Mouse (Mus musculus) stomach, embryonic 15.5 days (tissue): Measurements from ENCODE around the gene Ikzf3. TPM values are rescaled to one million over a fixed set of nuclear protein-coding genes. Genes with fewer than 3 reads are reported as not detected.
A peak's percentile ranks its signal among the peaks of the same experiment; 100 is the strongest.

ENCODE experiments used
- ATAC-seq: fragments of 200-750 bp; cut with Nextera tagmentation; 2 replicates; pipeline ENCODE4 v1.8.0; 2017; ENCODE audit warnings: low read depth, moderate number of reproducible peaks, moderate TSS enrichment; ENCODE audit not compliant: insufficient read depth, low FRiP score
- H3K27ac ChIP-seq: fragments of 300-500 bp; sonication (generic); 2 replicates; pipeline ENCODE4 v1.5.1; 2015; ENCODE audit warnings: mild to moderate bottlenecking, inconsistent platforms
- H3K27me3 ChIP-seq: fragments of 300-500 bp; sonication (generic); replicated peaks from 2 replicates; pipeline ENCODE4 v1.6.1; 2015; ENCODE audit warnings: inconsistent platforms
- H3K36me3 ChIP-seq: fragments of 300-500 bp; sonication (generic); 2 replicates; pipeline ENCODE4 v1.6.1; 2015; ENCODE audit warnings: inconsistent platforms
- H3K4me1 ChIP-seq: fragments of 300-500 bp; sonication (generic); 2 replicates; pipeline ENCODE4 v1.6.1; 2015; ENCODE audit warnings: inconsistent platforms
- H3K4me2 ChIP-seq: fragments of 300-500 bp; sonication (generic); 2 replicates; pipeline ENCODE4 v1.6.1; 2015; ENCODE audit warnings: mild to moderate bottlenecking, inconsistent platforms
- H3K4me3 ChIP-seq: fragments of 300-500 bp; sonication (generic); replicated peaks from 2 replicates; pipeline ENCODE4 v1.5.1; 2015; ENCODE audit warnings: inconsistent platforms
- H3K9ac ChIP-seq: fragments of 300-500 bp; sonication (generic); 2 replicates; pipeline ENCODE4 v1.6.1; 2015; ENCODE audit warnings: inconsistent platforms
- H3K9me3 ChIP-seq: fragments of 300-500 bp; sonication (generic); 2 replicates; pipeline ENCODE4 v1.6.1; 2016; ENCODE audit warnings: inconsistent platforms
- WGBS: fragments of 180-500 bp; shearing (Covaris S2); methylation state at CpG from one replicate; pipeline ENCODE4 v1.1.7; 2015; 5-methylcytosine and 5-hydroxymethylcytosine counted together
- polyA plus RNA-seq: library from polyadenylated mRNA; unstranded; fragments of >200 nt; fragmentation: Nextera tagmentation; extraction: Ambion mirVana; gene quantifications from 2 replicates; pipeline ENCODE4 v1.2.1, GENCODE M21; 2015

The Ikzf3 gene
- polyA plus RNA-seq: 0.50 and 0.69 TPM in 2 replicates

DNA sequence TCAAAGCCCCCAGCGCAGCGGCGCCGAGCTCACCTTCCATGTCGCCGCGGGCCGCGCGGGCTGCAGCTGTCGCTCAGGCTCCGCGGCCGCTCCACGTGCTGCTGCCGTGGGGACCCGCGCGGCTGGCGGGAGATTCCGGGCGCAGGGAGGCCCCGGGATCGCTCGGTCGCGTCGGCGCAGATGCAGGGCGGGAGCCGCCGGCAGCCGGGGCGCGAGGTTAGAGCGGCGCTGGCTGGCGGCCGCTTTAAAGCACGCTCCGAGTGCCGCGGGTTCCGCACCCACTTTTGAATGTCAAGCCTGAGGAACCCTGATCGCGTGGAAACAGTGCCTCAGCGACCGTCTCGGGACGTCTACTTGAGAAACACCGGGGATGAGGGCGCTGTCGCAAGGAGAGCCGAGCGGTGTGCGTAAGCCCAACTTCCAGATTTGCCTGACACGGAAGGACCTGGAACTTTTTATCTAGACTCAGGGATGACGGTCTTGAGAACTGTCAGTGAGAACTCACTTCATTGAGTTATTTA lies at the start of gene Ikzf3:
Gene Ikzf3, minus strand, starts transcription at position 321 of the 521 bp plus-strand sequence.
- Histone ChIP-seq H3K9ac (peak within 1 kb of the TSS; percentile 14; the same call in 1 of the 2 replicates), H3K27ac (no peak within 1 kb of the TSS), H3K36me3 (no peaks in the 10 kb centered on the region), H3K9me3 (no peaks in the 10 kb centered on the region), H3K4me1 (peaks cover 7% of the 10 kb centered on the region), H3K27me3 (peaks cover 51% of the 10 kb centered on the region), H3K4me2 (peak within 1 kb of the TSS; percentile 88), H3K4me3 (peak within 1 kb of the TSS; percentile 43)
- 0 out of 2 replicates have a peak, but pooled peaks have one; percentile 53 for ATAC-seq
- 1% methylated on average over 58 of the region's 58 CpGs for WGBS

DNA sequence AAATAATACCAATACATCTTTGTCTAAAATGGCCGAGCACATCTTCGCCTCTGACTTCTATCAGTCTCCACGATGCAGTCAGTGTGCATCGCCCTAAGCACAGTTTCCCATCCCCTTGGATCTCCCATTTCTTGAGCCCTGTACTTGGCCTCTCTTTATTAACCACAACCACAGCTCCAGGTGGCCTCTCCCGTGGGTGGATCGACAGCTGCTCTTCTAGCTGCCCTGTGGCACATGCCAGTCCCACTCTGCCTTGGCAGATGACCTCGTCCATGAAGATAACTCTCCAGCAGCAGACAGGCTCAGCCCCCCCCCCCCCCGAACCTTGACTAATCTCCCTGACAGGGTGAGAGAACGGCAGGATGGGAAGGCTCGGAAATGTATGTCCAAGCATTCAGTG lies 49.6 kb upstream of the Ikzf3 start:
- Histone ChIP-seq H3K36me3 (no peaks in the 10 kb centered on the region), H3K4me2 (no peak overlapping the region), H3K4me1 (peaks cover 3% of the 10 kb centered on the region; the same call in 1 of the 2 replicates), H3K9me3 (no peaks in the 10 kb centered on the region), H3K27me3 (peaks cover 13% of the 10 kb centered on the region; the same call in 1 of the 2 replicates), H3K4me3 (no peak overlapping the region), H3K9ac (no peak overlapping the region), H3K27ac (no peak overlapping the region)
- 73% methylated on average over 10 of the region's 10 CpGs for WGBS
- no peak for ATAC-seq

DNA sequence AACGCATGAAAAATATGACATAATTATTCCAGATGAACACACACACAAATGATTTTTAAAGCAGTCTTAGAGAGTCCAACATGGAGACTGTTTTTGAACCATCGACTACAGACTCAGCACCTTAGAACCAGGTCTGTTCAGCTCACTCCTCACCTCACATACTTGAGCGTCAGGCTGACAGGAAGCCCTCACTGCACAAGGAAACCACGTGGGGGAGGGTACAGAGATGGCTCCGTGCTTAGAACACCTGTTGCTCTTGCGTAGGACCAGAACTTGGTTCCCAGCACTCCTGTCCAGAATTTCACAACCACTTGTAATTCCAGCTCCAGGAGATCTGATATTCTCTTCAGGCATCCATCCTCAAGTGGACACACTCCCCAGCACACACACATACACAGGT lies 49.2 kb upstream of the Ikzf3 start:
- 74% methylated on average over 6 of the region's 6 CpGs for WGBS

DNA sequence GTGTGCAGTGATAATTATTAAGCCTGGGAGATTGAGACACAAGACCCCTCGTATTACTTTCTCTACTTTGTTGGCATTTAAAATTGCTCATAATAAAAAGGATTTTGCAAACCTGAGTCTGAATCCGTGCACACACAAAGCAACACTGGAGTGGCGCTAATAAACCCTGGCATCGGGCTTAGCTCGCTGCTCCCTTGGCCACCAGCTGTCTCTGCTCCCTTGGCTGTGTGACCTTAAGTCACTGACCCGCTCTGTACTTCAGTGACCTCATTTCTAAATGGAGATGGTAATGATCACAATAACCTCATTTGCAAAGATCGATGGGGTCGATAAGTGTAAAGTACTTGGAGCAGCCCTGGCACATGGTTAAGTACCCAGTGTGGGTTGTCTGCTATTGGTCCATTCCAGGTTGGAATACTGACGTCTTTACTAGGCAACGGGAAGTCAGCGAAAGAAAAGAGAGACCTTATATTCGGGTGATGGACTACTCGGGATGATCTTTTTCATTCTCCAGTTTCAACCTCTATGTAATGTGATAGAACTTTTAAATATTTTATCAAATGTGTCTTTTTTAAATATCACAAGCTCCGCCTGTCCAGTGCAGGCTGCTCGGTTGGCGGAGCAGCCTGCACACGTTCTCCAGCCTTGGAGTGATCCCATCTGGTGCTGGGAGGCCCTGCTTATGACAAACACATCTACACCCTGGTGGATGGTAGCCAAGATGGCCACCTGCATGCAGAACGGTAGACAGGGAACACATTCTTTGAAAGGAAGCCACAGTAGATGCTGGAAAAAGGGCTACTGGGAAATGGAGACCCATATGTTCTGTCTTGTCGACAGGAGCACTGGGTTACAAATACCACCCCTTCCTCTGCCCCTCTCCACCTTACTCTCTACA lies 45.0 kb upstream of the Ikzf3 start:
- Histone ChIP-seq H3K4me2 (no peak overlapping the region), H3K27ac (no peak overlapping the region), H3K4me1 (peaks cover 28% of the 10 kb centered on the region), H3K9me3 (no peaks in the 10 kb centered on the region), H3K27me3 (no peaks in the 10 kb centered on the region), H3K36me3 (no peaks in the 10 kb centered on the region), H3K4me3 (no peak overlapping the region), H3K9ac (no peak overlapping the region)
- ATAC-seq: no peak
- WGBS: 54% methylated on average over 19 of the region's 19 CpGs

More for the DNA sequence above, 49.2 kb upstream of the Ikzf3 start:
- Histone ChIP-seq H3K4me2 (no peak overlapping the region), H3K4me1 (peaks cover 4% of the 10 kb centered on the region; the same call in 1 of the 2 replicates), H3K4me3 (no peak overlapping the region), H3K9ac (no peak overlapping the region), H3K27ac (no peak overlapping the region), H3K36me3 (no peaks in the 10 kb centered on the region), H3K27me3 (peaks cover 12% of the 10 kb centered on the region; the same call in 1 of the 2 replicates), H3K9me3 (no peaks in the 10 kb centered on the region)
- ATAC-seq: no peak

DNA sequence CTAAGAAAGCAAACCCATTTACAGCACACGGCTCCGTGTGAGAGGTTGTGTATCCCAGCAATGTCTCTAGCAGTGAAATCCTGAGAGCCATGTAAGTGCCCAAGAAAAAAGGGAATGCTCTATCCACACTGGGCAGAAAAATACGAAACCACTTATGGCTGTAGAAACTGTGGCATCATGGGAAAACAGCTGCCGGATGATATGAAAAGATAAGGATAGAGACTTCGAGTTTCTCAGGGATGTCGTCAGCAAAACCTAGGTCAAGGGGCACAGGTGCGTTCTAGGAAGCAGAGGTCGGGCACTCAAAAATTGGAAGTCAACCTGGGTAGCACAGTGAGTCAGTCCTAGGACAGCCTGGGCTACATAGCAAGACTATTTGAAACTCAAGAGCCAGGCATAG lies 43.5 kb upstream of the Ikzf3 start:
- H3K4me1 ChIP-seq: peaks cover 40% of the 10 kb centered on the region
- 79% methylated on average over 8 of the region's 8 CpGs for WGBS
- peak overlapping the region; percentile 93; the same call in 1 of the 2 replicates for H3K27ac ChIP-seq
- H3K9ac ChIP-seq: no peak overlapping the region
- H3K36me3 ChIP-seq: no peaks in the 10 kb centered on the region
- no peak overlapping the region for H3K4me3 ChIP-seq
- no peak overlapping the region for H3K4me2 ChIP-seq
- no peaks in the 10 kb centered on the region for H3K9me3 ChIP-seq
- H3K27me3 ChIP-seq: no peaks in the 10 kb centered on the region
- no peak for ATAC-seq

DNA sequence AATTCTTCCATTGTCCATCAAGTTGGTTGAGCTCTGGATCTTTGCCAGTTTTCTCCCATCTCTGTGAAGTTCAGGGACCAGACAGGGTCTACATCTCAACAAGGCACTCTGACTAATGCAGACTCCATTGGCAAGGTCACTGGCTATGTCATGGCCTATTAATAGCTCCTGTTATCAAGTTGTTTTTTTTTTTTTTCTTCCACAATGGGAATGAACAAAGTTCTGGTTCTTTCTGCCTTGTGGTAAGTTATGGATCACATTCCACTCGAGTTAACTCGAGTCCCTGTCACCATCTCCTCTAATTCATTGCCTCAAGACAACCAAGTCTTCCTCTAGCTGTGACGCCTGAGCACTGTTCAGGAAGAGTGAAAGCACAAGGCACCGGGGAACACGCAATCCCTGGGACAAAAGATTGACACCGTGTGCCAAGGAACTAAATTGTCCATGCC lies 43.0 kb upstream of the Ikzf3 start:
- Histone ChIP-seq H3K4me2 (peak overlapping the region; percentile 91; the same call in 1 of the 2 replicates), H3K9me3 (no peaks in the 10 kb centered on the region), H3K27me3 (no peaks in the 10 kb centered on the region), H3K9ac (no peak overlapping the region), H3K4me3 (peak overlapping the region; percentile 80; the same call in 1 of the 2 replicates), H3K4me1 (peaks cover 40% of the 10 kb centered on the region), H3K27ac (peak overlapping the region; percentile 93), H3K36me3 (no peaks in the 10 kb centered on the region)
- WGBS: 55% methylated on average over 6 of the region's 6 CpGs
- no peak for ATAC-seq

DNA sequence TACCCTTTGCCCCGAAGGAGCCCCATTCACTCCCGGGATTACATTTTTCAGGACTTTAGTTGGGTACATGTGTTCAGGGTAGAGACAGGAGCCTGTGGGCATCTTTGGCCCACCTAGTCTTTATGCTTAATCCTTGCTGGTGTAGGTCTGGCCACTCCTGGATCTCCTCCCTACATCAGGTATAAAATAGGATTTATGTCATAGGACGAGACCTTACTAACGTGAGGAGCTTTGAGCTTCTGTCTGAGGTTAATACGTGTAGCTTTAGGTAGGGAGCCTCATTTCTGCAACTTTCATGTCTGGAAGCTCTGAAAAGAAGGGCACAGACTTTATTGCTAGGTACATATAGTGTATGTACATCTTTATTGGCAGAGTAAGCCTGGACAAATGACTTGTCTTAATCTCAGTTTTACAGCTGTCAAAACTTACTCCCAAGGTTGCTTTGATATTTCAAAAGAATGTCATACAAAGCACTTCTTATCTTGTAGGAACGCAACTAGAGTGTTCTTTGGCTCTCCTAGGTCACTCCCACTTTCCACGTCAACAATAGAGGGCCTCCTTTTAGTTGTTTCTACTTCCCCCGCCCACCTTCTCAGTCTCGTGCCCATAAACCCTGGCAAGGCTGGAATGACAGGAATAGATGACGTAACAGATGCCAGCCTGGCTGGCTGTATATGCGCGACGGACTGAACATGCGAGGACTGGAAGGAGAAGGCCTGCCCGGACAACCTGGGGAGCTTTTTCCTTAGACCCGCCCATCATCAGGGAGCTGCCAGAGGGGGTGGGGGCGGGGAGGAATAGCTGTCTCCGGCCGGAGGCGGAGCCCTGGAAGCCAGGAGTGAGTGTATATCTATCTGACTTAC lies 42.1 kb upstream of the Ikzf3 start:
- Histone ChIP-seq H3K9ac (0 out of 2 replicates have a peak overlapping the region, but pooled peaks have one; percentile 18), H3K4me2 (peak overlapping the region; percentile 91), H3K9me3 (no peaks in the 10 kb centered on the region), H3K4me1 (peaks cover 40% of the 10 kb centered on the region), H3K4me3 (peak overlapping the region; percentile 80), H3K36me3 (peaks cover 6% of the 10 kb centered on the region), H3K27me3 (no peaks in the 10 kb centered on the region), H3K27ac (peak overlapping the region; percentile 93)
- WGBS: 5% methylated on average over 20 of the region's 20 CpGs
- peak; percentile 73 for ATAC-seq

DNA sequence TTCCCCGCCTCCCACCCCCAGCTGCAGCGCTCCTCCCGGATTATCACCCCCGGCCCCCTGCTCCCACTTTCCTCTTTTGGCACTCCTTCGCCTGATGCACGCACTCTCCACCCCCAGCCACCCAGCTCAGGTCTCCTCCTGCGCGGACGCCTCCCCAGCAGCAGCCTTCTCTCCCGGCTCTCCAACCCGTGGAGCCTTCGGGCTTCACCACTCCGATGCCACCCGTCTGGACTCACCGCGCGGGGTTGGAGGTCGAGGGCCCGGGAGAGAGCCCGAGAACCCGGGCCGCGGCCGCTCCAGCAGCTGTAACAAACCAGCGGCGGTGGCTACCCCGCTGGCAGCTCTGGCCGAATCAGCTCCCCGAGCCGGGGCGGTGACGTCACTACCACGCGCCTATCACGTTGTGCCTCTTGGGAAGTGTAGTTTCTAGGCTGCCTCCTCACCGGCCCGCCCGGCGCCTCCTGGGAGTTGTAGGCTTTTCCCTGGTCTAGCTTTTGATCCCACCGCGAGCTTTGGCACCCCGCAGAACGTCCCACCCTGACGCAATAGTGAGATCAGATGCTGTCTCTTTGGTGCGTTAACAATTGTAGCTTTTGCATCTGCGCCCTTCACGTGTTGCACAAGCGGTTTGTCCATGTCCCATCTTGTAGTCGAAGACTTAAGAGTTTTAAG lies 41.2 kb upstream of the Ikzf3 start, which contains the start of gene Ormdl3:
Gene Ormdl3, minus strand, starts transcription at position 477 of the 672 bp plus-strand sequence.
- Histone ChIP-seq H3K36me3 (peaks cover 14% of the 10 kb centered on the region), H3K4me1 (peaks cover 40% of the 10 kb centered on the region), H3K27me3 (no peaks in the 10 kb centered on the region), H3K4me3 (peak within 1 kb of the TSS; percentile 80), H3K4me2 (peak within 1 kb of the TSS; percentile 91), H3K9ac (peak within 1 kb of the TSS; percentile 67), H3K9me3 (no peaks in the 10 kb centered on the region), H3K27ac (peak within 1 kb of the TSS; percentile 93)
- peak; percentile 90 for ATAC-seq
- WGBS: under 1% methylated on average over 48 of the region's 49 CpGs

DNA sequence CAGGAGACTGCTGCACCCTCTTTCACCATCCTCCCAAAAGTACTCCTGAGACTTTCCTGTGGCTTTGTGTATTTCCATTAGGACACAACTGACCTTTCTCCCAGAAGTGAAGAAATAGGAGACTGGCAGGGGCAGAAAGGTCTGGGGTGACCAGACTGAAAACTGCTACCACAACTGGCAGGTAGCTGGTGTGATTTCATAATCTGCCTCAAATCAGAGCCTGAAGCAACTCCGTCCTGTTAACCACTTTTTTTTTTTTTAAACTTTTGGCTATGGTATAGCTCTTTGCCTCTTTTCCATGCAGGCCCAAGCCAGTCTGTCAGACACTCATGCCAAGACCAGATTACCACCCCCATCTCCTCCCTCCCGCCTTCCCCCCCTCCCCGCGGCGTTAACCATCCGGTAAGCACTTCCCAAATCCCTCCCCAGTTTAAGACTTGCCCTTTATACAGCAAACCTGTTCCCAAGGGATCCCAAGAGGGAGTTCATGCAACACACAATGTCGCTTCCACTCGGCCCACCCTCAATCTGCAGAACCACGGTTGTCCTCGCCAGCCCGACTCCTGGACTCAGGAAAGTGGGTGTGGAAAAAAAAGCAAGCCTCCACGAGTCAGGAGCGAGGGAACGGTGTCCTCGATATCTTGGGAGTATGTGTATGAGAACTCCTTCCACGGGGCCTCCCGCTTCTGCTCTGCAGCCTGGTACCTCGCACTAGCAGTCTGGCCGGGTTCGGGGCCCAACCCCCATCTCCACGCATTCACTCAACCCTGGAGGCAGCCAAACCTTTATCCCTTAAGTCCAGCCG lies 40.5 kb upstream of the Ikzf3 start:
- peak; percentile 1; the same call in 1 of the 2 replicates for ATAC-seq
- Histone ChIP-seq H3K27ac (peak overlapping the region; percentile 72), H3K9me3 (no peaks in the 10 kb centered on the region), H3K27me3 (no peaks in the 10 kb centered on the region), H3K36me3 (peaks cover 17% of the 10 kb centered on the region), H3K4me2 (peak overlapping the region; percentile 91), H3K4me3 (peak overlapping the region; percentile 80), H3K9ac (peak overlapping the region; percentile 67), H3K4me1 (peaks cover 40% of the 10 kb centered on the region)
- WGBS: 2% methylated on average over 22 of the region's 22 CpGs

DNA sequence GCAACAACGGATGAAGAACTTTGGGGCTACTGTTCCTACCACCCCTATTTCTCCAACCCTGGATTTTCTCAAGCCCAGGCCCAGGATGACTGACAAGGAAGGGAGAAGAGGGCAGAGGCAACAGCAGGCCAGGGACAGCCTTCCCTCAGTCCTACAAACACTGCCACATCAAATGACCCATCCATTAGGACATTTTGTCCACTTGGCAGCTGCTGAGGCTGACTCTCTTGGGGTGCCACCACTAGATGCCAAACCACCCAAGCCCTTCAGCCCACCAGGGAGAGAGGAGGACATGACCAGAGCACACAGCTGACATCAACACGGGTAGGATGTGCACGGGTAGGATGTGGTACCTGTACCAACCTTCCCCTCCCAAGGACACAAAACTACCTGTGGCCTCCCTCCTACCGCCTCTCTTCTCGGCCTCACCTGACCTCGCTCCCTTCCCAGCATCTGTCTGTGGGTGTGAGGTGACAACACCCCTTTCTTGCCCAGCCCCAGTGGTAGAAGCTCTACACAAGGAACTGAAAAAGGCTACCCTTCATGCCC lies 38.9 kb upstream of the Ikzf3 start:
- ATAC-seq: no peak
- Histone ChIP-seq H3K4me2 (peak overlapping the region; percentile 10; the same call in 1 of the 2 replicates), H3K9me3 (no peaks in the 10 kb centered on the region), H3K4me1 (peaks cover 36% of the 10 kb centered on the region), H3K4me3 (no peak overlapping the region), H3K9ac (no peak overlapping the region), H3K36me3 (peaks cover 17% of the 10 kb centered on the region), H3K27me3 (no peaks in the 10 kb centered on the region), H3K27ac (no peak overlapping the region)
- 87% methylated on average over 6 of the region's 6 CpGs for whole genome bisulfite sequencing
